In genomic region chr15:86719088-86719487, GRCm38 (mm10) we compare ENCODE assay signal across 22 mouse cellular contexts.
DNase-seq lines count a peak whose midpoint lies in the region; ATAC-seq and TF ChIP-seq lines count a peak whose summit lies in the region.
"Had no signal": no experiment of that assay in that cellular context is flagged by ENCODE, and none has a peak within 500 bp of the region (broad histone marks: within the 10 kb centered on the region; RNA-seq: fewer than 3 reads in every experiment).

No protein-coding gene starts in this region.

- WGBS in lung, embryonic 16.5 days: 78% methylated on average over 12 of the region's 12 CpGs

- ATAC-seq in lung, embryonic 16.5 days (ENCODE audit: low read depth): 0 out of 2 replicates have a peak, but pooled peaks have one; percentile 7
- ATAC-seq: forebrain, embryonic 13.5 days; forebrain, embryonic 15.5 days; forebrain, postnatal 0 days; Patski had no signal

- DNase-seq in lung, postnatal 25 days (ENCODE audit: low spot score): no peak
- DNase-seq in testis, postnatal 10 days (ENCODE audit: low spot score): no peak
- DNase-seq in ES-E14 (ENCODE audit: low read depth, low spot score): peak; percentile 4
- DNase-seq in testis, postnatal 14 days (ENCODE audit: low spot score): peak; percentile 41
- no peak for DNase-seq in thymus, postnatal 36 days
- no peak for DNase-seq in MN1 (ENCODE audit: low spot score)
- DNase-seq: adrenal gland, adult 2 months; adrenal gland, postnatal 10 days; adrenal gland, postnatal 25 days; cerebellum, adult 11 months; cerebellum, adult 18-20 months; cerebellum, adult 8-10 months; cerebellum, adult 9-11 months; cerebellum, postnatal 25 days; forebrain, postnatal 0 days had no signal

- no peaks in the 10 kb centered on the region for H3K27me3 ChIP-seq in lung, embryonic 16.5 days (ENCODE audit: control insufficient read depth, insufficient read depth, low read depth, low read length)
- H3K27me3 ChIP-seq in testis, adult 2 months (ENCODE audit: control insufficient read depth, insufficient read depth, low read length): no peaks in the 10 kb centered on the region
- H3K27me3 ChIP-seq: embryonic facial prominence, embryonic 12.5 days; forebrain, embryonic 13.5 days; forebrain, embryonic 15.5 days had no signal

- no peak overlapping the region for H3K27ac ChIP-seq in lung, embryonic 16.5 days (ENCODE audit: low read length)
- no peak overlapping the region for H3K27ac ChIP-seq in testis, adult 2 months (ENCODE audit: control insufficient read depth, insufficient read depth, low read depth, low read length)
- no peak overlapping the region for H3K27ac ChIP-seq in ES-E14 (ENCODE audit: insufficient read depth, low read depth, low read length, poor library complexity, severe bottlenecking)
- H3K27ac ChIP-seq: embryonic facial prominence, embryonic 10.5 days; embryonic facial prominence, embryonic 12.5 days; forebrain, embryonic 13.5 days; forebrain, embryonic 15.5 days had no signal

- no peak overlapping the region for H3K4me3 ChIP-seq in lung, embryonic 16.5 days (ENCODE audit: low read length)
- peak overlapping the region; percentile 87 for H3K4me3 ChIP-seq in testis, adult 2 months (ENCODE audit: control insufficient read depth, low read depth, low read length)
- H3K4me3 ChIP-seq in ES-E14 (ENCODE audit: insufficient read depth in 1 of 2, low read depth in 1 of 2, low read length in 2 of 2, poor library complexity in 1 of 2, severe bottlenecking in 1 of 2): no peak overlapping the region
- H3K4me3 ChIP-seq: embryonic facial prominence, embryonic 10.5 days; embryonic facial prominence, embryonic 12.5 days; forebrain, embryonic 13.5 days; forebrain, embryonic 15.5 days had no signal

- no peaks in the 10 kb centered on the region for H3K4me1 ChIP-seq in lung, embryonic 16.5 days (replicated peaks; ENCODE audit: control insufficient read depth, insufficient read depth, low read length)
- peaks cover 7% of the 10 kb centered on the region for H3K4me1 ChIP-seq in testis, adult 2 months (ENCODE audit: control insufficient read depth, insufficient read depth, low read length)
- H3K4me1 ChIP-seq in ES-E14 (ENCODE audit: control insufficient read depth in 2 of 2, insufficient read depth in 2 of 2, low read length in 2 of 2, poor library complexity in 1 of 2): no peaks in the 10 kb centered on the region
- H3K4me1 ChIP-seq: embryonic facial prominence, embryonic 10.5 days; embryonic facial prominence, embryonic 12.5 days; forebrain, embryonic 13.5 days; forebrain, embryonic 15.5 days had no signal

- in situ Hi-C loops in ES-E14 (cut with MboI; ENCODE audit: low sequenced_read_pairs in 2 of 2, unreplicated experiment in 2 of 2): no loop called here

- TF ChIP-seq POLR2A in testis, adult 2 months (IDR thresholded peaks at IDR 0.05; ENCODE audit: control insufficient read depth, low read depth, low read length): peak; percentile 52; the same call in 1 of the 2 replicates

- no peak overlapping the region for H3K9ac ChIP-seq in lung, embryonic 16.5 days (ENCODE audit: low read length)
- H3K9ac ChIP-seq in ES-E14 (ENCODE audit: insufficient read depth, low read depth, low read length, poor library complexity, severe bottlenecking): no peak overlapping the region
- H3K9ac ChIP-seq: embryonic facial prominence, embryonic 12.5 days; forebrain, embryonic 13.5 days; forebrain, embryonic 15.5 days; forebrain, postnatal 0 days had no signal

- H3K9me3 ChIP-seq in lung, embryonic 16.5 days (ENCODE audit: control insufficient read depth, low read length): no peaks in the 10 kb centered on the region; the same call in 1 of the 2 replicates
- no peaks in the 10 kb centered on the region for H3K9me3 ChIP-seq in ES-E14 (ENCODE audit: control insufficient read depth, insufficient read depth, low read depth, low read length)
- H3K9me3 ChIP-seq: embryonic facial prominence, embryonic 10.5 days; embryonic facial prominence, embryonic 12.5 days; forebrain, embryonic 15.5 days had no signal

- no peak for TF ChIP-seq CTCF in testis, adult 2 months (IDR thresholded peaks at IDR 0.05; ENCODE audit: control insufficient read depth, insufficient read depth, insufficient replicate concordance, low read depth, low read length)

- H3K4me2 ChIP-seq in lung, embryonic 16.5 days (ENCODE audit: low read depth, low read length): no peak overlapping the region
- H3K4me2 ChIP-seq: embryonic facial prominence, embryonic 12.5 days; forebrain, embryonic 13.5 days; forebrain, embryonic 15.5 days had no signal

- H3K36me3 ChIP-seq in lung, embryonic 16.5 days (ENCODE audit: control insufficient read depth, insufficient read depth, low read length): no peaks in the 10 kb centered on the region
- H3K36me3 ChIP-seq in testis, adult 2 months (ENCODE audit: control insufficient read depth, insufficient read depth, low read length): no peaks in the 10 kb centered on the region
- no peaks in the 10 kb centered on the region for H3K36me3 ChIP-seq in ES-E14 (ENCODE audit: control insufficient read depth, insufficient read depth, low read length, poor library complexity, severe bottlenecking)
- H3K36me3 ChIP-seq: embryonic facial prominence, embryonic 10.5 days; embryonic facial prominence, embryonic 12.5 days; forebrain, embryonic 15.5 days had no signal

TF ChIP-seq in ES-E14, 5 proteins besides CTCF, POLR2A, EP300 and RAD21:
- no peak for TF ChIP-seq MAFK (IDR thresholded peaks at IDR 0.05; ENCODE audit: insufficient read depth, low read depth, low read length)
- TF ChIP-seq HCFC1 (IDR thresholded peaks at IDR 0.05; ENCODE audit: borderline replicate concordance, insufficient read depth, low read length): no peak
- TF ChIP-seq ZNF384 (IDR thresholded peaks at IDR 0.05; ENCODE audit: low read depth, low read length): no peak
- no peak for TF ChIP-seq ZC3H11A (IDR thresholded peaks at IDR 0.05; ENCODE audit: borderline replicate concordance, low read depth, low read length)
- no peak for TF ChIP-seq CHD2 (IDR thresholded peaks at IDR 0.05; ENCODE audit: low read depth, low read length)

Comparison
In these comparisons a context has a peak if more than half of its experiments do, and no peak if none do; other contexts are left out.
1. DNase-seq: peak in ES-E14 (single experiment) and testis, postnatal 14 days (single experiment); none in lung, postnatal 25 days (single experiment), testis, postnatal 10 days (single experiment), thymus, postnatal 36 days (0 of 2) and MN1 (single experiment).